Mouse (Mus musculus) lung, postnatal 0 days (tissue): ENCODE data around the gene Abca8a. TPM values are rescaled to one million over a fixed set of nuclear protein-coding genes. Genes with fewer than 3 reads are reported as not detected.
"Not testable (repeated sequence)": the region's sequence is repeated elsewhere in the genome, so short reads cannot be mapped to it uniquely, and the experiment has no call there.

Experiments used
- ATAC-seq: fragments of 200-750 bp; cut with Nextera tagmentation; 2 replicates; pipeline ENCODE4 v1.8.0; 2017; ENCODE audit warnings: moderate library complexity
- DNase-seq: peaks from one replicate; pipeline ENCODE4 v3.0.0-alpha.2; 2016; ENCODE audit warnings: low spot score
- H3K27ac ChIP-seq: fragments of 300-500 bp; sonication (generic); 2 replicates; pipeline ENCODE4 v1.5.1; 2014; ENCODE audit warnings: antibody characterized with exemption, mild to moderate bottlenecking, low read length, mixed read lengths
- H3K27me3 ChIP-seq: fragments of 300-500 bp; sonication (generic); replicated peaks from 2 replicates; pipeline ENCODE4 v1.6.1; 2014; ENCODE audit warnings: low read length, mixed read lengths; ENCODE audit not compliant: insufficient read depth
- H3K36me3 ChIP-seq: fragments of 300-500 bp; sonication (generic); 2 replicates; pipeline ENCODE4 v1.6.1; 2014; ENCODE audit warnings: low read length, mixed read lengths; ENCODE audit not compliant: insufficient read depth
- H3K4me1 ChIP-seq: fragments of 300-500 bp; sonication (generic); 2 replicates; pipeline ENCODE4 v1.6.1; 2014; ENCODE audit warnings: antibody characterized with exemption, low read depth, low read length, mixed read lengths; ENCODE audit not compliant: insufficient read depth
- H3K4me2 ChIP-seq: fragments of 300-500 bp; sonication (generic); replicated peaks from 2 replicates; pipeline ENCODE4 v1.6.1; 2014; ENCODE audit warnings: low read depth, mild to moderate bottlenecking, low read length, moderate library complexity, mixed read lengths
- H3K4me3 ChIP-seq: fragments of 300-500 bp; sonication (generic); 2 replicates; pipeline ENCODE4 v1.5.1; 2014; ENCODE audit warnings: low read depth, low read length
- H3K9ac ChIP-seq: fragments of 300-500 bp; sonication (generic); replicated peaks from 2 replicates; pipeline ENCODE4 v1.6.1; 2014; ENCODE audit warnings: low read depth, mild to moderate bottlenecking
- H3K9me3 ChIP-seq: fragments of 300-500 bp; sonication (generic); 2 replicates; pipeline ENCODE4 v1.6.1; 2016; ENCODE audit warnings: low read length, mixed read lengths
- CTCF ChIP-seq: IDR thresholded peaks from 2 replicates; pipeline ENCODE4 v1.5.1; 2016; ENCODE audit warnings: antibody characterized with exemption, mild to moderate bottlenecking
- EP300 ChIP-seq: IDR thresholded peaks from 2 replicates; pipeline ENCODE4 v1.6.1; 2016; ENCODE audit warnings: antibody characterized with exemption, mild to moderate bottlenecking, control low read depth
- WGBS: fragments of 180-500 bp; shearing (Covaris S2); extraction: QIAGEN DNeasy Blood & Tissue Kit; methylation state at CpG from one replicate; pipeline ENCODE4 v1.1.7; 2014; 5-methylcytosine and 5-hydroxymethylcytosine counted together
- polyA plus RNA-seq: library from polyadenylated mRNA; unstranded; fragments of >200 nt; fragmentation: Nextera tagmentation; extraction: Ambion mirVana; gene quantifications from 2 replicates; pipeline ENCODE4 v1.2.1, GENCODE M21; 2015

Gene Abca8a
- polyA plus RNA-seq, 1 experiment from 2014 or later = 7.6 TPM

- no peak for ATAC-seq
- Histone ChIP-seq H3K27ac (no peak overlapping the region), H3K4me1 (no peaks in the 10 kb centered on the region; the same call in 1 of the 2 replicates), H3K4me2 (no peak overlapping the region), H3K9ac (no peak overlapping the region), H3K9me3 (no peaks in the 10 kb centered on the region), H3K4me3 (no peak overlapping the region), H3K27me3 (no peaks in the 10 kb centered on the region), H3K36me3 (no peaks in the 10 kb centered on the region)
- TF ChIP-seq CTCF (no peak), EP300 (no peak)
- 68% methylated on average over 3 of the region's 3 CpGs for WGBS
- DNase-seq = peak; percentile 7
Observed at GRCm38 (mm10) chr11:109991270-109991669, 104.5 kb downstream of the Abca8a start.

- WGBS = 87% methylated on average over 2 of the region's 2 CpGs
- Histone ChIP-seq H3K4me3 (no peak overlapping the region), H3K4me2 (no peak overlapping the region), H3K9ac (no peak overlapping the region), H3K27me3 (no peaks in the 10 kb centered on the region), H3K27ac (no peak overlapping the region), H3K9me3 (no peaks in the 10 kb centered on the region), H3K36me3 (no peaks in the 10 kb centered on the region), H3K4me1 (no peaks in the 10 kb centered on the region)
- no peak for DNase-seq
- ATAC-seq = no peak
- TF ChIP-seq CTCF = no peak
- no peak for TF ChIP-seq EP300
Observed at GRCm38 (mm10) chr11:109990256-109990655, 105.5 kb downstream of the Abca8a start.

GRCm38 (mm10) chr11:109988164-109988563, 107.6 kb downstream of the Abca8a start:
- Histone ChIP-seq H3K36me3 (no peaks in the 10 kb centered on the region), H3K27me3 (no peaks in the 10 kb centered on the region), H3K9me3 (no peaks in the 10 kb centered on the region), H3K9ac (no peak overlapping the region), H3K27ac (no peak overlapping the region), H3K4me2 (no peak overlapping the region), H3K4me3 (no peak overlapping the region), H3K4me1 (no peaks in the 10 kb centered on the region)
- TF ChIP-seq CTCF (no peak), EP300 (no peak)
- 4% methylated on average over 1 of the region's 1 CpGs for WGBS
- DNase-seq = no peak
- no peak for ATAC-seq

DNA sequence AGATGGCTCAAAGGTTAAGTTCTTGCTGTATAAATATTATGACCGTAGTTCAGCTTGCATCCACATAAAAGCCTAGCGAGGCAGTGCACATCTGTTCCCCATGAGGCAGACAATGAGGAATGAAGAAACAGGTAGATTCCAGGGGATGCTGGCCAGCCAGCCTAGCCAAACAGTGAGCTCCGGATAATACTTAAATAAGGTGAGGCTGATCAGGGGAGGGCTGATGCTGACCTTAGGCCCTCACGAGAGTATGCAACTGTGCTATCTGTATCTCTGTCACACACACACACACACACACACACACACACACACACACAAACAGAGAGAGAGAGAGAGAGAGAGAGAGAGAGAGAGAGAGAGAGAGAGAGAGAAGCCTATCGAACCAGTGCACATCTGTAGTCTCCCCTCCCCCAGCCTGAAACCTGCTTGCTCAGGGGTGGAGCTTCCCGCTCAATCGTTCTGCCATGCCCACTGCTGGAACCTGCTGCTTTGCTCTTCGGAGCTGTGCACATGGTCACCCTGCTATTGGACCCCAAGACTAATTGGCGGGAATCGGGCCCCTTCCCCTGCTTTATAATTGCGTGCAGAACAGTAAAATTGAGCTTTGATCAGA, 108.2 kb downstream of the Abca8a start:
- not testable (repeated sequence) for H3K27me3 ChIP-seq, H3K4me1 ChIP-seq, H3K4me2 ChIP-seq, DNase-seq, H3K9me3 ChIP-seq, ATAC-seq, H3K9ac ChIP-seq, H3K4me3 ChIP-seq, H3K36me3 ChIP-seq, H3K27ac ChIP-seq
- 39% methylated on average over 11 of the region's 11 CpGs for WGBS

DNA sequence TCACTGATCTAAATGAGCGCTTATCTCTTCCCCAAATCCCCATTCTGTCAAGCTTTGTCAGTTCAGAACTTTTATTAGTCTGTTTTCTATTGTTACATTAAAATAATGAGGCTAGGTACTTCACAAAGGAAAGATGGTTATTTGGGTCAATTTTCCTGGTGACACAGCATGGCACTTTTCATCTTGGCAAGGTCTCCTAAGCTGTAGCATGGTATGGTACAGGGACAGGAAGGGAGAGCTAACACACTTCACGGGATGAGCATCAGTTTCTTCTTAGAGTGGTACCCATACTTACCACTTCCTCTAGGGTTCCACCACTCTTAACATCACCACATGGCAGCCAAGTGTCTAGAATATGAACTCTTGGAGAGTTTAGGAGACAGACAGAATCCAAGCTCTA, 113.9 kb downstream of the Abca8a start:
- no peak overlapping the region for H3K4me3 ChIP-seq
- WGBS = 88% methylated on average over 2 of the region's 2 CpGs
- no peak for TF ChIP-seq CTCF
- no peak for TF ChIP-seq EP300
- H3K4me1 ChIP-seq = no peaks in the 10 kb centered on the region
- H3K27ac ChIP-seq = no peak overlapping the region
- H3K9ac ChIP-seq = no peak overlapping the region
- DNase-seq = no peak
- H3K4me2 ChIP-seq = no peak overlapping the region
- no peak for ATAC-seq
- H3K36me3 ChIP-seq = no peaks in the 10 kb centered on the region
- H3K9me3 ChIP-seq = no peaks in the 10 kb centered on the region
- no peaks in the 10 kb centered on the region for H3K27me3 ChIP-seq

Other genes starting within 250 kb of the Abca8a start
- 0.54 and 0.70 TPM in 2 replicates for gene Abca8b, start 100.1 kb downstream of the Abca8a start, polyA plus RNA-seq
- 0.93 and 1.3 TPM in 2 replicates for gene Abca9, start 72.2 kb upstream of the Abca8a start, polyA plus RNA-seq
- 1.6 and 2.3 TPM in 2 replicates for gene Abca6, start 155.8 kb upstream of the Abca8a start, polyA plus RNA-seq
- gene Abca5, start 241.7 kb upstream of the Abca8a start, polyA plus RNA-seq = 8.2 and 9.0 TPM in 2 replicates